Mouse (Mus musculus) lung, embryonic 16.5 days (tissue): ENCODE results near the gene Cacng7. TPM values are rescaled to one million over a fixed set of nuclear protein-coding genes. Genes with fewer than 3 reads are reported as not detected.

ENCODE experiments used
- ATAC-seq: fragments of 200-750 bp; cut with Nextera tagmentation; 2 replicates; pipeline ENCODE4 v1.8.0; 2017; ENCODE audit warnings: low read depth, mild to moderate bottlenecking, moderate library complexity
- H3K27ac ChIP-seq: fragments of 300-500 bp; sonication (generic); 2 replicates; pipeline ENCODE4 v1.5.1; 2014; ENCODE audit warnings: mild to moderate bottlenecking, control low read depth, low read length
- H3K27me3 ChIP-seq: fragments of 300-500 bp; sonication (generic); 2 replicates; pipeline ENCODE4 v1.6.1; 2014; ENCODE audit warnings: low read depth, low read length, mixed read lengths; ENCODE audit not compliant: control insufficient read depth, insufficient read depth
- H3K36me3 ChIP-seq: fragments of 300-500 bp; sonication (generic); 2 replicates; pipeline ENCODE4 v1.6.1; 2014; ENCODE audit warnings: low read length; ENCODE audit not compliant: control insufficient read depth, insufficient read depth
- H3K4me1 ChIP-seq: fragments of 300-500 bp; sonication (generic); replicated peaks from 2 replicates; pipeline ENCODE4 v1.6.1; 2014; ENCODE audit warnings: low read length, mixed read lengths; ENCODE audit not compliant: control insufficient read depth, insufficient read depth
- H3K4me2 ChIP-seq: fragments of 300-500 bp; sonication (generic); 2 replicates; pipeline ENCODE4 v1.6.1; 2014; ENCODE audit warnings: low read depth, low read length, control low read depth
- H3K4me3 ChIP-seq: fragments of 300-500 bp; sonication (generic); 2 replicates; pipeline ENCODE4 v1.5.1; 2014; ENCODE audit warnings: mild to moderate bottlenecking, low read length, control low read depth
- H3K9ac ChIP-seq: fragments of 300-500 bp; sonication (generic); 2 replicates; pipeline ENCODE4 v1.6.1; 2014; ENCODE audit warnings: low read length, control low read depth
- H3K9me3 ChIP-seq: fragments of 300-500 bp; sonication (generic); 2 replicates; pipeline ENCODE4 v1.6.1; 2016; ENCODE audit warnings: low read length; ENCODE audit not compliant: control insufficient read depth
- WGBS: fragments of 180-500 bp; shearing (Covaris S2); extraction: QIAGEN DNeasy Blood & Tissue Kit; methylation state at CpG from one replicate; pipeline ENCODE4 v1.1.7; 2014; 5-methylcytosine and 5-hydroxymethylcytosine counted together
- polyA plus RNA-seq: library from polyadenylated mRNA; unstranded; fragments of >200 nt; fragmentation: Nextera tagmentation; extraction: Ambion mirVana; gene quantifications from 2 replicates; pipeline ENCODE4 v1.2.1, GENCODE M21; 2015

Gene Cacng7
- polyA plus RNA-seq, 1 experiment from 2014 or later: 0.55 TPM

- H3K4me2 ChIP-seq: peak overlapping the region; percentile 56
- H3K9ac ChIP-seq: peak overlapping the region; percentile 54
- peaks cover 21% of the 10 kb centered on the region for H3K27me3 ChIP-seq
- H3K27ac ChIP-seq: no peak overlapping the region
- H3K36me3 ChIP-seq: peaks cover 20% of the 10 kb centered on the region
- WGBS: 4% methylated on average over 33 of the region's 33 CpGs
- ATAC-seq: peak; percentile 56
- peak overlapping the region; percentile 33 for H3K4me3 ChIP-seq
- no peaks in the 10 kb centered on the region for H3K9me3 ChIP-seq
- peaks cover 16% of the 10 kb centered on the region for H3K4me1 ChIP-seq
These were observed 30.9 kb upstream of the Cacng7 start for GRCm38 (mm10) chr7:3301628-3302555.

- H3K36me3 ChIP-seq: peaks cover 11% of the 10 kb centered on the region
- H3K9me3 ChIP-seq: no peaks in the 10 kb centered on the region
- peak overlapping the region; percentile 54 for H3K9ac ChIP-seq
- H3K27me3 ChIP-seq: peaks cover 21% of the 10 kb centered on the region
- H3K4me2 ChIP-seq: peak overlapping the region; percentile 56
- peak overlapping the region; percentile 33 for H3K4me3 ChIP-seq
- H3K27ac ChIP-seq: no peak overlapping the region
- ATAC-seq: peak; percentile 37
- H3K4me1 ChIP-seq: peaks cover 16% of the 10 kb centered on the region
- WGBS: 1% methylated on average over 16 of the region's 16 CpGs
These were observed 30.0 kb upstream of the Cacng7 start for GRCm38 (mm10) chr7:3302556-3303275.

GRCm38 (mm10) chr7:3303276-3303781 is 29.4 kb upstream of the Cacng7 start:
- under 1% methylated on average over 21 of the region's 29 CpGs for WGBS

GRCm38 (mm10) chr7:3303789-3304188 is 29.0 kb upstream of the Cacng7 start:
- no peak overlapping the region for H3K27ac ChIP-seq
- no peak overlapping the region for H3K9ac ChIP-seq
- H3K9me3 ChIP-seq: no peaks in the 10 kb centered on the region
- peaks cover 6% of the 10 kb centered on the region for H3K36me3 ChIP-seq
- peak overlapping the region; percentile 33 for H3K4me3 ChIP-seq
- peak overlapping the region; percentile 56 for H3K4me2 ChIP-seq
- H3K4me1 ChIP-seq: peaks cover 16% of the 10 kb centered on the region
- peaks cover 21% of the 10 kb centered on the region for H3K27me3 ChIP-seq
- ATAC-seq: no peak
- WGBS: 5% methylated on average over 11 of the region's 12 CpGs

More at GRCm38 (mm10) chr7:3303276-3303781, 29.4 kb upstream of the Cacng7 start:
- no peaks in the 10 kb centered on the region for H3K9me3 ChIP-seq
- H3K4me1 ChIP-seq: peaks cover 16% of the 10 kb centered on the region
- peaks cover 9% of the 10 kb centered on the region for H3K36me3 ChIP-seq
- H3K27me3 ChIP-seq: peaks cover 21% of the 10 kb centered on the region
- no peak overlapping the region for H3K9ac ChIP-seq
- H3K27ac ChIP-seq: no peak overlapping the region
- peak; percentile 49 for ATAC-seq
- H3K4me3 ChIP-seq: peak overlapping the region; percentile 33
- peak overlapping the region; percentile 56 for H3K4me2 ChIP-seq

GRCm38 (mm10) chr7:3304298-3304697 is 28.5 kb upstream of the Cacng7 start:
- no peak overlapping the region for H3K4me2 ChIP-seq
- 13% methylated on average over 10 of the region's 10 CpGs for WGBS
- no peak overlapping the region for H3K27ac ChIP-seq
- no peak for ATAC-seq
- no peaks in the 10 kb centered on the region for H3K9me3 ChIP-seq
- H3K27me3 ChIP-seq: peaks cover 21% of the 10 kb centered on the region
- no peak overlapping the region for H3K9ac ChIP-seq
- peaks cover 4% of the 10 kb centered on the region for H3K36me3 ChIP-seq
- H3K4me3 ChIP-seq: no peak overlapping the region
- H3K4me1 ChIP-seq: peaks cover 16% of the 10 kb centered on the region

GRCm38 (mm10) chr7:3306400-3306799 is 26.4 kb upstream of the Cacng7 start:
- peaks cover 21% of the 10 kb centered on the region for H3K27me3 ChIP-seq
- ATAC-seq: no peak
- H3K9me3 ChIP-seq: 0 out of 2 replicates have a peak, but pooled peaks cover 3% of the 10 kb centered on the region
- no peak overlapping the region for H3K9ac ChIP-seq
- WGBS: 74% methylated on average over 3 of the region's 3 CpGs
- no peak overlapping the region for H3K4me2 ChIP-seq
- H3K27ac ChIP-seq: no peak overlapping the region
- H3K36me3 ChIP-seq: no peaks in the 10 kb centered on the region
- H3K4me3 ChIP-seq: no peak overlapping the region
- peaks cover 12% of the 10 kb centered on the region for H3K4me1 ChIP-seq

GRCm38 (mm10) chr7:3308646-3309045 is 24.1 kb upstream of the Cacng7 start:
- Histone ChIP-seq H3K36me3 (no peaks in the 10 kb centered on the region), H3K9ac (no peak overlapping the region), H3K27ac (no peak overlapping the region), H3K9me3 (0 out of 2 replicates have a peak, but pooled peaks cover 3% of the 10 kb centered on the region), H3K4me3 (no peak overlapping the region), H3K27me3 (peaks cover 16% of the 10 kb centered on the region), H3K4me1 (no peaks in the 10 kb centered on the region), H3K4me2 (no peak overlapping the region)
- 59% methylated on average over 4 of the region's 4 CpGs for whole genome bisulfite sequencing
- ATAC-seq: no peak

GRCm38 (mm10) chr7:3310233-3310632 is 22.5 kb upstream of the Cacng7 start:
- no peak overlapping the region for H3K4me2 ChIP-seq
- no peak overlapping the region for H3K27ac ChIP-seq
- no peak for ATAC-seq
- H3K36me3 ChIP-seq: no peaks in the 10 kb centered on the region
- H3K9ac ChIP-seq: no peak overlapping the region
- 0 out of 2 replicates have a peak, but pooled peaks cover 3% of the 10 kb centered on the region for H3K9me3 ChIP-seq
- no peak overlapping the region for H3K4me3 ChIP-seq
- no peaks in the 10 kb centered on the region for H3K4me1 ChIP-seq
- WGBS: 96% methylated on average over 7 of the region's 7 CpGs
- H3K27me3 ChIP-seq: peaks cover 3% of the 10 kb centered on the region; the same call in 1 of the 2 replicates

GRCm38 (mm10) chr7:3313571-3313970 is 19.2 kb upstream of the Cacng7 start:
- 0 out of 2 replicates have a peak, but pooled peaks cover 3% of the 10 kb centered on the region for H3K9me3 ChIP-seq
- H3K27ac ChIP-seq: no peak overlapping the region
- ATAC-seq: peak; percentile 31; the same call in 1 of the 2 replicates
- H3K4me1 ChIP-seq: no peaks in the 10 kb centered on the region
- WGBS: 73% methylated on average over 8 of the region's 8 CpGs
- no peaks in the 10 kb centered on the region for H3K27me3 ChIP-seq
- H3K4me2 ChIP-seq: no peak overlapping the region
- H3K9ac ChIP-seq: no peak overlapping the region
- no peak overlapping the region for H3K4me3 ChIP-seq
- H3K36me3 ChIP-seq: no peaks in the 10 kb centered on the region
